Comparison of ENCODE assay signal across 12 mouse cellular contexts in the genomic region with DNA sequence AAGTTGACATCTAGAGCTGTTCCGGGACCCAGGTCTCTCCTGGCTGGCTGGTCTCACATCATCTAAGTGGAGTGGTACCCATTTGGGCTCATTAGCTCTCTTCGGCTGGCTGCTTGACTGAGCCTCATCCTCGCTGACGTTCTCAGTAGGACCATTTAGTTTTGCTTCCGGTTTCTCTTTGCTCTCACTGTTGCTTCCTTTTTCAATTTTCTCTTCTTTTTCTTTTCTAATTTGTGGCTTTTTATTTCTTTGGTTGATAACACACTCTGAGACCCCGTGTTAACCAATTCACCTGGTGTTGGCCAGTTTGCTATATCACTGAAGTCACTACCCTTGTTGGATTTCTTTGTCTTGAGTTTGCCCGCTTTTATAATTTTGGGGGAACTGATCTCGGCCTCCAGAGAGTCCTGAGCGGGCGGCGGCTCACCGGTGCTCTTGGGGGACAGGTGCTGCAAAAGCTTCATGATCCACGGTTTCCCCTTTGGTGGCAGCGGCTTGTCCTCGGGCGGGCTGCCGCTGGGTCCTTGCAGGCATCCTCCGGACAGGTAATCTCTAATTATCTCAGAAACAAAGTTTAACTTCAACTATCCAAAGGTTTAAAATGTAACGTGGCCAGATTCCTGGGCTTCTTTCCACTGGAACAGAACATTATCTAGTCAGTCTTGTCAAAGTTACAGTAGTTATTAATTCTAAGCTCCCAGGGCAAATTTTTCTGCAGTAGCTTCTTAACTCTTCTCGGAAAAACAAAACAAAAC.
"Had no signal": no experiment of that assay in that cellular context is flagged by ENCODE, and none has a peak within 500 bp of the region (broad histone marks: within the 10 kb centered on the region; RNA-seq: fewer than 3 reads in every experiment).

No protein-coding gene starts in this region.

- DNase-seq: layer of hippocampus, postnatal 36 days; right cerebral cortex, postnatal 14 days; thymus, postnatal 4 days had no signal

- H3K4me3 ChIP-seq: intestine, embryonic 15.5 days; limb, embryonic 15.5 days; liver, embryonic 12.5 days; lung, embryonic 15.5 days; midbrain, embryonic 12.5 days; neural tube, embryonic 13.5 days had no signal

- H3K9me3 ChIP-seq: intestine, embryonic 15.5 days; limb, embryonic 15.5 days; liver, embryonic 12.5 days; lung, embryonic 15.5 days; midbrain, embryonic 12.5 days; neural tube, embryonic 13.5 days had no signal

- ATAC-seq: hindbrain, postnatal 0 days; liver, embryonic 12.5 days; midbrain, embryonic 16.5 days had no signal

- H3K4me2 ChIP-seq: intestine, embryonic 15.5 days; limb, embryonic 15.5 days; liver, embryonic 12.5 days; lung, embryonic 15.5 days; midbrain, embryonic 12.5 days; neural tube, embryonic 13.5 days had no signal

- H3K4me1 ChIP-seq: intestine, embryonic 15.5 days; limb, embryonic 15.5 days; liver, embryonic 12.5 days; lung, embryonic 15.5 days; midbrain, embryonic 12.5 days; neural tube, embryonic 13.5 days had no signal

- H3K27ac ChIP-seq: hindbrain, postnatal 0 days; intestine, embryonic 15.5 days; limb, embryonic 15.5 days; liver, embryonic 12.5 days; lung, embryonic 15.5 days; midbrain, embryonic 12.5 days; neural tube, embryonic 13.5 days; stomach, postnatal 0 days had no signal

- H3K9ac ChIP-seq: intestine, embryonic 15.5 days; limb, embryonic 15.5 days; liver, embryonic 12.5 days; lung, embryonic 15.5 days; midbrain, embryonic 12.5 days; neural tube, embryonic 13.5 days had no signal

- H3K36me3 ChIP-seq: intestine, embryonic 15.5 days; limb, embryonic 15.5 days; liver, embryonic 12.5 days; lung, embryonic 15.5 days; midbrain, embryonic 12.5 days; neural tube, embryonic 13.5 days had no signal

- H3K27me3 ChIP-seq: intestine, embryonic 15.5 days; limb, embryonic 15.5 days; liver, embryonic 12.5 days; lung, embryonic 15.5 days; midbrain, embryonic 12.5 days; neural tube, embryonic 13.5 days had no signal
